Mouse (Mus musculus): ENCODE measurements around the gene Ryr2. TPM values are rescaled to one million over a fixed set of nuclear protein-coding genes. Genes with fewer than 3 reads are reported as not detected.

Gene Ryr2
- polyA plus RNA-seq, 1 experiment = not detected

DNA sequence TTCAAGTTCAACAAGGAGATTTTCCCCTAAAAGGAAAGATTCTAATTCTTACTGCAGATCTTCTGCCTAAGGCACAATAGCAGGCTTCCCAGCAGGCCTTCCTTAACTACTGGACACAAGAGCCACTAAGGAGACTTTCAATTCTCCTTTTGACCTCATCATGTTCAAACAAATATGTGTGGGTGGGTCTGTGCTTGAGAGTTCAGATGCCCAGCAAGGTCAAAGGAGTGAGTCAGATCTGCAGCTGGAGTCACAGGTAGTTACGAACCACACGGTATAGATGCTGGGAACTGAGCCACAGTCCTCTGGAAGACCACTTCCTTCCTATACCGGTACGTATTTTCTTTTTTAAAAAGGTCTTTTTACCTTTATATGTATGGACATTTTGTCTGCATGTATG lies 198.6 kb downstream of the Ryr2 start:
- TF ChIP-seq GATA1 (IDR thresholded peaks at IDR 0.05; ENCODE audit: borderline replicate concordance, low read length) (no peak), FLI1 (IDR thresholded peaks at IDR 0.05; ENCODE audit: low read length) (no peak)

DNA sequence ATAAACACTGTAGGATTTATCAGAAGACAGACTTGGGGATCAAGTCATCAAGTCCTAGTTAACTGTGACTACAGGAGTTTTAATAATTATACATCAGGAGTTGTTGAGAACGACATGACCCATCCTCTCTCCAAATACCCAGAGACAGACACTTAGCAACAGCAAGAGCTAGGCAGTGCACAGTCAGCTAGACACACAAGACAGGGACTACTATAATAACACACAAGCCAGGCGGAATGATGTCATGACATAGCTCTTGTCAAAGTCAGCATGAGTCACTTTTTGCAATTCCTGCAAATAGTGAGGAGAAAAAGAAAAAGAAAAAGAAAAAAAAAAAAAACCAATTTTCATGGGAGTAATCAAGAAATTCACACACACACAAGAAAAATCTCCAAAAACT lies 201.6 kb downstream of the Ryr2 start:
- Histone ChIP-seq H3K4me1 (no peaks in the 10 kb centered on the region), H3K36me3 (replicated peaks; ENCODE audit: low read length) (no peaks in the 10 kb centered on the region), H3K9me3 (no peaks in the 10 kb centered on the region), H3K4me3 (replicated peaks) (no peak overlapping the region), H3K27me3 (replicated peaks) (no peaks in the 10 kb centered on the region)
- TF ChIP-seq FLI1 (IDR thresholded peaks at IDR 0.05; ENCODE audit: low read length) (no peak), GATA1 (IDR thresholded peaks at IDR 0.05; ENCODE audit: borderline replicate concordance, low read length) (no peak)

More for the DNA sequence above, 198.6 kb downstream of the Ryr2 start:
- Histone ChIP-seq H3K36me3 (replicated peaks; ENCODE audit: low read length) (no peaks in the 10 kb centered on the region), H3K4me3 (replicated peaks) (no peak overlapping the region), H3K4me1 (no peaks in the 10 kb centered on the region), H3K27me3 (replicated peaks) (no peaks in the 10 kb centered on the region), H3K9me3 (no peaks in the 10 kb centered on the region)

DNA sequence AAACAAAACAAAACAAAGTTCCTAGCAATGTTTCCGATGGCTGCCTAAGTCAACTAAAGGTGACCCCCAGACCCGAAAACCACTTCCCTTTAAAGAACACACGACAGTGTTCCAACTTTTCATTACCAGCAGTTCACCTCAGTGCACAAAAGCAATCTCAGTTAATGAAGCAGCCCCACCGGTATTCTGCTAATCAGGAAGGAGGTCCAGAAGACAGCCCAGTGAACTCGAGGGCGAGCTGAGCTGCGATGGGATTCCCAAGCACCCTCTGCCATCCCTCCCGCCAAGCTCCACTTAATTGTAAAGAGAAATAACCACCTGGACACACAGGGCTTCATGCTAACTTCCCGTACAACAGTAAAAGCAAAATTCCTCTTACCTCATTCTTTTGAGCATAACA lies 203.5 kb downstream of the Ryr2 start:
- H3K4me3 ChIP-seq (replicated peaks) = no peak overlapping the region
- no peaks in the 10 kb centered on the region for H3K4me1 ChIP-seq
- no peaks in the 10 kb centered on the region for H3K27me3 ChIP-seq (replicated peaks)
- no peak for TF ChIP-seq GATA1 (IDR thresholded peaks at IDR 0.05; ENCODE audit: borderline replicate concordance, low read length)
- TF ChIP-seq FLI1 (IDR thresholded peaks at IDR 0.05; ENCODE audit: low read length) = no peak
- no peaks in the 10 kb centered on the region for H3K36me3 ChIP-seq (replicated peaks; ENCODE audit: low read length)
- H3K9me3 ChIP-seq = no peaks in the 10 kb centered on the region

DNA sequence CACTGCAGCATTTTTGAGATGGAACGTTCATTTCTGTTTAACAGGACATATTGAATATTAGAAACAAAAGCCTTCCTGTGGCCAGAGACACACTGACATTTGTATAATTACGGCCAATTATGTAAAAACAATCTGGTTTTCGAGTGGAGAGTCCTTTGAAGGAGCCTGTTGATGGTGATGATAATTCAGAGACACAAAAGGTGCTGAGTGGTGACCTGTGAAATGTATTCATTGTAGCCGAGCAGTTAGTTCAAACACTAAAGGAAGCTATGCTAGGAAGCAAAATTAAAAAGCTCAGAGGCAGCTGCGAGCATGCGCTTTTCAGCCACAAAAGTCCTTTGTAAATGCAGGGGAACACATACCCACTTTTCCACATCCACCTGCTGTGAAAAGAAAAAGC lies 203.9 kb downstream of the Ryr2 start:
- TF ChIP-seq FLI1 (IDR thresholded peaks at IDR 0.05; ENCODE audit: low read length) (no peak), GATA1 (IDR thresholded peaks at IDR 0.05; ENCODE audit: borderline replicate concordance, low read length) (no peak)
- H3K4me1 ChIP-seq = no peaks in the 10 kb centered on the region
- H3K9me3 ChIP-seq = no peaks in the 10 kb centered on the region
- no peaks in the 10 kb centered on the region for H3K27me3 ChIP-seq (replicated peaks)
- no peak overlapping the region for H3K4me3 ChIP-seq (replicated peaks)
- no peaks in the 10 kb centered on the region for H3K36me3 ChIP-seq (replicated peaks; ENCODE audit: low read length)

DNA sequence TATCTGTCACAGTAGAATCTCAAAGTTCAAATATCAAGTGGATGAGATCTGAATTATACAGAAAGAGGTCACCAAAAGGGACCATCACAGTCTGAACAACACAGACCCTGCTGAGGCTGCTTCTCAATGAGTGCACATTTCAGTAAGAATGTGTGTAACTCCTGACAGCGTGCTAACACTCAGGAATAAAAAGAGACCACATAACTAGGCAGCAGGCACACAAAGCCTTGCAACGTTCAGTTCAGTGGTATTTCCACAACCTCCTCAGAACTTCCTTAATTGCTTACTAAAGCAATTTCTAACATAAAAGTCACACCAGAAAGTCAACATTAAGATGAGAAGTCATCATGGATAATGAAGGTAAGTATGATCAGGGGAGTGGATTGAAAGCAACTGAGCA lies 206.1 kb downstream of the Ryr2 start:
- H3K36me3 ChIP-seq (replicated peaks; ENCODE audit: low read length) = no peaks in the 10 kb centered on the region
- TF ChIP-seq GATA1 (IDR thresholded peaks at IDR 0.05; ENCODE audit: borderline replicate concordance, low read length) (no peak), FLI1 (IDR thresholded peaks at IDR 0.05; ENCODE audit: low read length) (no peak)
- no peaks in the 10 kb centered on the region for H3K4me1 ChIP-seq
- H3K4me3 ChIP-seq (replicated peaks) = no peak overlapping the region
- no peaks in the 10 kb centered on the region for H3K27me3 ChIP-seq (replicated peaks)
- no peaks in the 10 kb centered on the region for H3K9me3 ChIP-seq

DNA sequence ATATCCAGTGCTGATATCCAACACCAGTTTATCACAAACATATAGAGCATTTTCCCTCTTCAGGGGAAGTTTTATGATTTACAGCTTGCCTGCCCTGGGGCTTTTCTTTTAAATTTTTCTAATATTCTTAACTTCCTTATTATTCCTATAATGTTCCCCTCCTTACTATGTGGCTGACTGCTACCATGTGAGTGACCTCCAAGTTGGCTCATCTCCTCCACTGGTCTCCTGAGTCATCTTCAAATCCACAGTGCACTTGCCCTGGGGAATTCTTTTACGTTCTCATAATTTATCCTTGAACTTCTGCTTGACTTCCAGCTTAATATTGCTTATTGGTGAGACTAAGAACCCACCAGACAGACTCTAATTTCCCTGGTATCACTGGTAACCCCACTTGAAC lies 211.1 kb downstream of the Ryr2 start:
- Histone ChIP-seq H3K4me3 (replicated peaks) (no peak overlapping the region), H3K9me3 (no peaks in the 10 kb centered on the region), H3K4me1 (no peaks in the 10 kb centered on the region), H3K27me3 (replicated peaks) (no peaks in the 10 kb centered on the region), H3K36me3 (replicated peaks; ENCODE audit: low read length) (no peaks in the 10 kb centered on the region)
- TF ChIP-seq GATA1 (IDR thresholded peaks at IDR 0.05; ENCODE audit: borderline replicate concordance, low read length) (no peak), FLI1 (IDR thresholded peaks at IDR 0.05; ENCODE audit: low read length) (no peak)

DNA sequence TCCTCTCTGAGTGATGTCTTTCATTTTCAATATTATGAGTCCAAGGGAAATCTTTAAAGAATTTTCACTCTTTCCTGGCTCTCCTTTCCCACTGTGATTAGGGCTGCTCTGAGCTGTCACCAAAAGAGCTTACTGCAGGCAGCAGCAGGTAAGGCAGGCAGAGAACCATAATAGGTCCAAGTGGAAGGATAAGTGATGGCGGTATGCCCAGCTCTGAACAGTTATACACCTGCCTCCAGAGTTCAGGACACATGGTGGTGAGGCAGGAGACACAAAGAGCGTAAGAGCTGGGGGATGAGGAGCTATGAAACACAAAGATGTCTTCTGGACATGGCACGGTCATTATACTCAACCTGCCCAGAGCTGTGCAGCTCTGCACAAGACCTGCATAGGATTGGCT lies 215.0 kb downstream of the Ryr2 start:
- Histone ChIP-seq H3K4me1 (no peaks in the 10 kb centered on the region), H3K27me3 (replicated peaks) (no peaks in the 10 kb centered on the region), H3K4me3 (replicated peaks) (no peak overlapping the region), H3K9me3 (0 out of 2 replicates have a peak, but pooled peaks cover 3% of the 10 kb centered on the region), H3K36me3 (replicated peaks; ENCODE audit: low read length) (no peaks in the 10 kb centered on the region)
- TF ChIP-seq FLI1 (IDR thresholded peaks at IDR 0.05; ENCODE audit: low read length) (no peak), GATA1 (IDR thresholded peaks at IDR 0.05; ENCODE audit: borderline replicate concordance, low read length) (no peak)

DNA sequence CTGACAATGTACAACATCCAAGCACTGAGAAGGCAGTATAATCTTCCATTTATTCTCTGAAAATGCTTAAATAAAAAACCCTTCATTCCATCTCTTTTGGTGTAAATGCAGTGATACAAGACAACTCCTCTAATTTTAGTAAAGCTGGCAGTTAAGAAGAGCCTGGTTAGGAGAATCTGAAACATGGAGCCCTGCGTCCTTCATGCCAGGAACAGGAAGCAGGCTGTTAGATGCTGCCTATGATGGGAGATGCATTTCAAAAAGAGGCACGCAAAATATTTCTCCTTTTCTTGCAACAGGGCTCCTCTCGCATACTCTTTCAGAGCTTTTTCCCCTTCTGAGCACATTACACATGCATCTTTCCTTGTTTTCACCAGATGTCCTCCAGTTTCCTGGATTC lies 215.6 kb downstream of the Ryr2 start:
- Histone ChIP-seq H3K27me3 (replicated peaks) (no peaks in the 10 kb centered on the region), H3K9me3 (0 out of 2 replicates have a peak, but pooled peaks cover 3% of the 10 kb centered on the region), H3K36me3 (replicated peaks; ENCODE audit: low read length) (no peaks in the 10 kb centered on the region), H3K4me3 (replicated peaks) (no peak overlapping the region), H3K4me1 (no peaks in the 10 kb centered on the region)
- TF ChIP-seq GATA1 (IDR thresholded peaks at IDR 0.05; ENCODE audit: borderline replicate concordance, low read length) = no peak
- no peak for TF ChIP-seq FLI1 (IDR thresholded peaks at IDR 0.05; ENCODE audit: low read length)

DNA sequence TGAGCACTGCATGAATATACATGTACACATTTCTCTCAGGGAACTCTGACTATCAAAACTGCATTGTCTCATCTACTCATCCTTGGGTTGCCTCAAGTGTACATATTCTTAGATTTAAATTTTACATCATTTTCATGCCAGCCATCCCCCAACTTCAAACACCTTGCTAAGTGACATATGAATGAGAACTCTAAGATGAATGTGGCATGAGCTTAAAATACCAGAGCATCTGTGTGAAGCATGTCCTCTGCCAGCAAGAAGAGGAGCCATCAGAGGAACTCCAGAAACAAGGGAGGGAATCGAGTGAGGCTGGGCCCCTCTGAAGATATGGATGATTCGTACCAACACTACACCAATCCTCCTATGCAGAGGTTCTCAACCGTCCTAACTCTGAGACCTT lies 222.6 kb downstream of the Ryr2 start:
- TF ChIP-seq FLI1 (IDR thresholded peaks at IDR 0.05; ENCODE audit: low read length) (no peak), GATA1 (IDR thresholded peaks at IDR 0.05; ENCODE audit: borderline replicate concordance, low read length) (no peak)
- Histone ChIP-seq H3K4me1 (no peaks in the 10 kb centered on the region), H3K27me3 (replicated peaks) (no peaks in the 10 kb centered on the region), H3K9me3 (no peaks in the 10 kb centered on the region), H3K4me3 (replicated peaks) (no peak overlapping the region), H3K36me3 (replicated peaks; ENCODE audit: low read length) (no peaks in the 10 kb centered on the region)

DNA sequence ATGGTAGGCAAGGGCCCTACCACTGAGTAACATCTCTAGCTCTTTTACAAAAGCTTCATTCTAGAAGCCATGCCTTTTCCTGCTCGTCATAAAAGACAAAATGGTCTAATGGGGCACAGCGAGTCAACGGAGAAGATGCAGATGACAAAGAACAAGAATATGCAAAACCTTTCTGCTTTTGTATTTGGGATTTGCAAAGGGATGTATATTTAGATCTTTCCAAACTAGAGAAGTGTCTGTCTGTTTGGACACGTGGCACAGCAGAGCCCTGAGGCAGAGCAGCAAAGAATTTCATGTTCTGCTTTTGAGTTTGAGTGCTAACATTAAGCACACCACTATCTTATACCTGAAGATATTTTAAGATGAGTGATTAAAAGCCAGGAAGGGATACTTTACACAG lies 224.4 kb downstream of the Ryr2 start:
- Histone ChIP-seq H3K36me3 (replicated peaks; ENCODE audit: low read length) (no peaks in the 10 kb centered on the region), H3K27me3 (replicated peaks) (no peaks in the 10 kb centered on the region), H3K4me1 (no peaks in the 10 kb centered on the region), H3K4me3 (replicated peaks) (no peak overlapping the region), H3K9me3 (no peaks in the 10 kb centered on the region)
- TF ChIP-seq GATA1 (IDR thresholded peaks at IDR 0.05; ENCODE audit: borderline replicate concordance, low read length) = no peak
- no peak for TF ChIP-seq FLI1 (IDR thresholded peaks at IDR 0.05; ENCODE audit: low read length)

Data from megakaryocyte, embryonic 14.5 days (primary cell).